Mouse (Mus musculus) embryonic facial prominence, embryonic 10.5 days (tissue): ENCODE measurements around the gene Hs3st3b1. TPM values are rescaled to one million over a fixed set of nuclear protein-coding genes. Genes with fewer than 3 reads are reported as not detected.

ENCODE experiments used
- DNase-seq: peaks from one replicate; pipeline ENCODE4 v3.0.0-alpha.2; 2017; ENCODE audit warnings: low spot score
- H3K27ac ChIP-seq: fragments of 300-500 bp; sonication (generic); replicated peaks from 2 replicates; pipeline ENCODE4 v1.5.1; 2016; ENCODE audit warnings: mild to moderate bottlenecking
- H3K27me3 ChIP-seq: fragments of 300-500 bp; sonication (generic); replicated peaks from 2 replicates; pipeline ENCODE4 v1.6.1; 2016; ENCODE audit warnings: low read depth, mild to moderate bottlenecking; ENCODE audit not compliant: poor library complexity, severe bottlenecking
- H3K36me3 ChIP-seq: fragments of 300-500 bp; sonication (generic); replicated peaks from 2 replicates; pipeline ENCODE4 v1.6.1; 2016; ENCODE audit warnings: mild to moderate bottlenecking, moderate library complexity
- H3K4me1 ChIP-seq: fragments of 300-500 bp; sonication (generic); 2 replicates; pipeline ENCODE4 v1.6.1; 2016
- H3K4me3 ChIP-seq: fragments of 300-500 bp; sonication (generic); 2 replicates; pipeline ENCODE4 v1.5.1; 2016; ENCODE audit warnings: mild to moderate bottlenecking, moderate library complexity
- H3K9me3 ChIP-seq: fragments of 300-500 bp; sonication (generic); 2 replicates; pipeline ENCODE4 v1.6.1; 2016; ENCODE audit warnings: mild to moderate bottlenecking
- WGBS: fragments of 180-500 bp; shearing (Covaris S2); methylation state at CpG from one replicate; pipeline ENCODE4 v1.1.7; 2016; 5-methylcytosine and 5-hydroxymethylcytosine counted together
- polyA plus RNA-seq: library from polyadenylated mRNA; unstranded; fragments of >200 nt; fragmentation: Nextera tagmentation; extraction: Ambion mirVana; gene quantifications from 2 replicates; pipeline ENCODE4 v1.2.1, GENCODE M21; 2016

The Hs3st3b1 gene
- polyA plus RNA-seq, 1 experiment from 2014 or later, result 9.5 TPM

DNA sequence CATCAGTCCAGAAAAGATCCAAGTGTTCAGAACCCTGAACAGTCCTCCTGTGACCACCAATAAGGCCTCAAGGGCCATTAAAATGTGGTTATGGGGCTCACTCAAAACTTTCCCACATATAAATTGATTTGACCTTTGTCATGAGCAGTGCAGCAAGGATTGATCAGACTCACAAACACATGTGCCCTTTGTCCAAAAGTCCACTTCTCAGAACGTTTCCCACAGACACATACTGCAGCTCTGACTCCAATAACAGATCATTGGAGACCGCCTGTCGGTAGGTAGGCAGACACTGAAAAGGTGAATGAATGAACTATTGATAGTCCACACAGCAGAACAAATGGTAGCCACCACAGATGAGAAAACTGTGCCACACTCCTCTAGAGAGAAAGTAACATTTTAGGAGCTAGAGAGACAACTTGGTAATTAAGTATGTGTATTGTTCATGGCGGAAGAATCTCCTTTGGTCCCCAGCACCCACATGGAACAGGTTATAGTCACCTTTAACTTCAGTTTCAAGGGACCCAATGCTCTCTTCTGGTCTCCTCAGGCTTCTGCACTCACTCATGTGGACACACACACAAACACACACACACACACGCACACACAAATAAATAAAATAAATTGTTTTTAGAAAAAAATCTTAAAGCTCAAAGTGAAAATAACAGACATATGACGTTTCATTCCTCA, 70.9 kb downstream of the Hs3st3b1 start:
- no peak overlapping the region for H3K4me3 ChIP-seq
- H3K4me1 ChIP-seq, result peaks cover 15% of the 10 kb centered on the region
- no peak overlapping the region for H3K27ac ChIP-seq
- no peak for DNase-seq
- WGBS, result 74% methylated on average over 6 of the region's 6 CpGs
- no peaks in the 10 kb centered on the region for H3K36me3 ChIP-seq
- H3K27me3 ChIP-seq, result peaks cover 8% of the 10 kb centered on the region; the same call in 1 of the 2 replicates
- no peaks in the 10 kb centered on the region for H3K9me3 ChIP-seq

DNA sequence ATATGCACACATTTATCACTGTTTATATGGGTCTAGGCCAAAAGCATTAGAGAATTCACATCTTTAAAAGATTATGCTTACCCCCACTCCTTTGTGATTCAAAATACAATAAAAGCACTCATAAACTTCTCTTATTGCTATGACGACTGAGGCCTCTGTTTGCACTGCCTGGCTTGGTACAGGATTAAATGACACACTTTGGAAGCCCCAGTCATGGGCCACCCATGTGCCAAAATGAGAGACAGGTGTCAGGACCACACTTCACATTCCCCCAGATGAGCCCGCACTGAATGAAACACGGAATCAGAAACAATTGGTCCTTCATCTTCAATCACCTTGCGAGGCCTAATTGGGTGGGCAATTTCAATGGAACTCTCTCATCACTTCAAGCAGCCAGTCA, 71.8 kb downstream of the Hs3st3b1 start:
- WGBS, result 69% methylated on average over 4 of the region's 4 CpGs
- DNase-seq, result no peak
- Histone ChIP-seq H3K27ac (no peak overlapping the region), H3K4me1 (peaks cover 15% of the 10 kb centered on the region), H3K27me3 (peaks cover 8% of the 10 kb centered on the region; the same call in 1 of the 2 replicates), H3K4me3 (no peak overlapping the region), H3K36me3 (no peaks in the 10 kb centered on the region), H3K9me3 (no peaks in the 10 kb centered on the region)

GRCm38 (mm10) chr11:63845379-63845778, 76.7 kb downstream of the Hs3st3b1 start:
- no CpG with 5 or more reads among the region's 6 CpGs for whole genome bisulfite sequencing
- no peak for DNase-seq

DNA sequence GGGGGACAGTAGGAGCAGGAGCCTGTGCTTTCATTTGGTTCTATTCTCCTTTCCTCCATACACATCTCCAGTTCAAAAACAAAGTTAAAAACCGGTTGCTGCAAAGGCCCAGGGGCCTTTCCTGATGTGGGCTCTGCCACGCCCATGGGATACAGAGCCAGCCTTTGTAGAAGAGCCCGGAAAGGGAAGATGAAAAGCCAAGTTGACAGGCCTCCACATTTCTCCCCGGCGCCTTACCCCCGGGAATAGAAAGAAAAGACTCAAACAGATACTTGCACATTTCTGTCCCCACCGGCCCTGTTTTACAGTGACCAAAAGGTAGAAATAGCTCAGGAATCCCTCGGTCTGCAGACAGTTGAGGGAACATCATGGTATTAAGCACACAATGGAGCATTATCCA, 77.4 kb downstream of the Hs3st3b1 start:
- Histone ChIP-seq H3K36me3 (no peaks in the 10 kb centered on the region), H3K27ac (no peak overlapping the region), H3K9me3 (no peaks in the 10 kb centered on the region), H3K4me1 (peaks cover 6% of the 10 kb centered on the region), H3K27me3 (no peaks in the 10 kb centered on the region), H3K4me3 (no peak overlapping the region)
- DNase-seq, result no peak
- 24% methylated on average over 8 of the region's 8 CpGs for WGBS

More at GRCm38 (mm10) chr11:63845379-63845778, 76.7 kb downstream of the Hs3st3b1 start:
- H3K4me1 ChIP-seq, result peaks cover 12% of the 10 kb centered on the region
- H3K9me3 ChIP-seq, result no peaks in the 10 kb centered on the region
- H3K27ac ChIP-seq, result no peak overlapping the region
- H3K4me3 ChIP-seq, result no peak overlapping the region
- no peaks in the 10 kb centered on the region for H3K36me3 ChIP-seq
- no peaks in the 10 kb centered on the region for H3K27me3 ChIP-seq

DNA sequence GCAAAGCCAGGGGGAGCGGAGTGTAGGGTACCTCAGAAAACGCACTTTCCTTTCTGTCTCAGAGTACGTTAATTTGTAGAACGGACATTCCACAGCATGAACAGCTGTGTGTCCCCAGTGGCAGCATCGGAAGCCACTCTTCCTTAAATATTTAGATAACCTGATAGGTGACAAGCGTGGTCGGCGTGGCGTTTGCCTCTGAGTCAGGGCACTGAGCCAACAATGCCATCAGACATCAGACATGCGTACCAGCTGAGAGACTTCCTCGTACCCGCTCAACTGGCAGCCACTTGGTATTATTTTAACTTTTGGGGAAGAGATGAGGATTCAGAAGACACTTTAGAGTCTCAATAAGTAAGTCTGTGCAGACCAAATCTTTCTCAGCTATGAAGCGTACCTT, 84.6 kb downstream of the Hs3st3b1 start:
- H3K36me3 ChIP-seq, result no peaks in the 10 kb centered on the region
- peaks cover 9% of the 10 kb centered on the region for H3K4me1 ChIP-seq
- H3K9me3 ChIP-seq, result no peaks in the 10 kb centered on the region
- no peak overlapping the region for H3K27ac ChIP-seq
- H3K4me3 ChIP-seq, result no peak overlapping the region
- WGBS, result 80% methylated on average over 13 of the region's 13 CpGs
- no peak for DNase-seq
- H3K27me3 ChIP-seq, result peaks cover 8% of the 10 kb centered on the region

Other genes with a start within 250 kb of the Hs3st3b1 start
- gene Cox10, start 157.2 kb upstream of the Hs3st3b1 start, polyA plus RNA-seq, result 30.9 and 31.2 TPM in 2 replicates